Mouse (Mus musculus): Measurements from ENCODE around the gene Wdr48.

GRCm38 (mm10) chr9:119941407-119941806 is 46.7 kb downstream of the Wdr48 start:
- TF ChIP-seq POLR2A (IDR thresholded peaks at IDR 0.05; ENCODE audit: borderline replicate concordance, extremely low read depth, low read depth, low read length) (no peak), CTCF (IDR thresholded peaks at IDR 0.05; ENCODE audit: insufficient read depth, low read length) (no peak)

Data from lung, adult 2 months (tissue).